Mouse (Mus musculus) neural tube, embryonic 15.5 days (tissue): ENCODE measurements around the gene Panx1. TPM values are rescaled to one million over a fixed set of nuclear protein-coding genes. Genes with fewer than 3 reads are reported as not detected.

Source experiments
- ATAC-seq: fragments of 200-750 bp; cut with Nextera tagmentation; 2 replicates; pipeline ENCODE4 v1.8.0; 2017; ENCODE audit warnings: mild to moderate bottlenecking, moderate TSS enrichment, moderate library complexity; ENCODE audit not compliant: low FRiP score
- H3K27ac ChIP-seq: fragments of 300-500 bp; sonication (generic); replicated peaks from 2 replicates; pipeline ENCODE4 v1.5.1; 2015; ENCODE audit warnings: mild to moderate bottlenecking, inconsistent platforms
- H3K27me3 ChIP-seq: fragments of 300-500 bp; sonication (generic); replicated peaks from 2 replicates; pipeline ENCODE4 v1.6.1; 2015; ENCODE audit warnings: inconsistent platforms
- H3K36me3 ChIP-seq: fragments of 300-500 bp; sonication (generic); 2 replicates; pipeline ENCODE4 v1.6.1; 2015; ENCODE audit warnings: inconsistent platforms
- H3K4me1 ChIP-seq: fragments of 300-500 bp; sonication (generic); 2 replicates; pipeline ENCODE4 v1.6.1; 2015; ENCODE audit warnings: inconsistent platforms
- H3K4me2 ChIP-seq: fragments of 300-500 bp; sonication (generic); 2 replicates; pipeline ENCODE4 v1.6.1; 2015; ENCODE audit warnings: inconsistent platforms, mild to moderate bottlenecking, moderate library complexity
- H3K4me3 ChIP-seq: fragments of 300-500 bp; sonication (generic); replicated peaks from 2 replicates; pipeline ENCODE4 v1.5.1; 2015; ENCODE audit warnings: mild to moderate bottlenecking, inconsistent platforms
- H3K9ac ChIP-seq: fragments of 300-500 bp; sonication (generic); replicated peaks from 2 replicates; pipeline ENCODE4 v1.6.1; 2015; ENCODE audit warnings: mild to moderate bottlenecking, inconsistent platforms
- H3K9me3 ChIP-seq: fragments of 300-500 bp; sonication (generic); replicated peaks from 2 replicates; pipeline ENCODE4 v1.6.1; 2016; ENCODE audit warnings: inconsistent platforms
- WGBS: fragments of 180-500 bp; shearing (Covaris S2); methylation state at CpG from one replicate; pipeline ENCODE4 v1.1.7; 2015; ENCODE audit warnings: mixed read lengths; 5-methylcytosine and 5-hydroxymethylcytosine counted together
- polyA plus RNA-seq: library from polyadenylated mRNA; unstranded; fragments of >200 nt; fragmentation: Nextera tagmentation; extraction: Ambion mirVana; gene quantifications from 2 replicates; pipeline ENCODE4 v1.2.1, GENCODE M21; 2015

Gene Panx1
- polyA plus RNA-seq, 1 experiment from 2014 or later, result 164 TPM

- H3K27me3 ChIP-seq, result no peaks in the 10 kb centered on the region
- 96% methylated on average over 1 of the region's 1 CpGs for WGBS
These were observed 77.7 kb downstream of the Panx1 start for GRCm38 (mm10) chr9:14967598-14967997.

GRCm38 (mm10) chr9:14966787-14967186 is 78.5 kb downstream of the Panx1 start:
- Histone ChIP-seq H3K4me3 (no peak overlapping the region), H3K4me1 (no peaks in the 10 kb centered on the region), H3K27ac (no peak overlapping the region), H3K27me3 (no peaks in the 10 kb centered on the region), H3K4me2 (no peak overlapping the region), H3K9ac (no peak overlapping the region), H3K9me3 (no peaks in the 10 kb centered on the region), H3K36me3 (no peaks in the 10 kb centered on the region)
- ATAC-seq, result no peak
- 57% methylated on average over 4 of the region's 4 CpGs for WGBS

More at GRCm38 (mm10) chr9:14967598-14967997, 77.7 kb downstream of the Panx1 start:
- Histone ChIP-seq H3K4me3 (no peak overlapping the region), H3K9me3 (no peaks in the 10 kb centered on the region), H3K9ac (no peak overlapping the region), H3K36me3 (no peaks in the 10 kb centered on the region), H3K4me2 (no peak overlapping the region), H3K27ac (no peak overlapping the region), H3K4me1 (no peaks in the 10 kb centered on the region)
- ATAC-seq, result no peak

GRCm38 (mm10) chr9:14965368-14965767 is 79.9 kb downstream of the Panx1 start:
- Histone ChIP-seq H3K4me1 (no peaks in the 10 kb centered on the region), H3K36me3 (no peaks in the 10 kb centered on the region), H3K4me3 (no peak overlapping the region), H3K4me2 (no peak overlapping the region), H3K9ac (no peak overlapping the region), H3K27me3 (no peaks in the 10 kb centered on the region), H3K9me3 (no peaks in the 10 kb centered on the region), H3K27ac (no peak overlapping the region)
- ATAC-seq, result no peak

GRCm38 (mm10) chr9:14962769-14963168 is 82.5 kb downstream of the Panx1 start:
- H3K9me3 ChIP-seq, result no peaks in the 10 kb centered on the region
- H3K36me3 ChIP-seq, result no peaks in the 10 kb centered on the region
- H3K4me2 ChIP-seq, result no peak overlapping the region
- H3K27ac ChIP-seq, result no peak overlapping the region
- no peaks in the 10 kb centered on the region for H3K27me3 ChIP-seq
- no peak overlapping the region for H3K9ac ChIP-seq
- 89% methylated on average over 1 of the region's 1 CpGs for WGBS
- H3K4me3 ChIP-seq, result no peak overlapping the region
- H3K4me1 ChIP-seq, result no peaks in the 10 kb centered on the region
- no peak for ATAC-seq

GRCm38 (mm10) chr9:14954659-14955058 is 90.6 kb downstream of the Panx1 start:
- H3K27ac ChIP-seq, result no peak overlapping the region
- no peak overlapping the region for H3K9ac ChIP-seq
- no peak for ATAC-seq
- H3K4me2 ChIP-seq, result no peak overlapping the region
- no peaks in the 10 kb centered on the region for H3K36me3 ChIP-seq
- no peak overlapping the region for H3K4me3 ChIP-seq
- WGBS, result 69% methylated on average over 1 of the region's 1 CpGs
- no peaks in the 10 kb centered on the region for H3K4me1 ChIP-seq
- no peaks in the 10 kb centered on the region for H3K27me3 ChIP-seq
- H3K9me3 ChIP-seq, result no peaks in the 10 kb centered on the region

Other genes with a start within 250 kb of the Panx1 start
- gene Gpr83, start 185.3 kb downstream of the Panx1 start, polyA plus RNA-seq, result 1.1 and 4.4 TPM in 2 replicates
- gene Izumo1r, start 141.5 kb downstream of the Panx1 start, polyA plus RNA-seq, result 1.9 TPM in 1 of 2 replicates, not detected in the other
- gene Hephl1, start 66.6 kb upstream of the Panx1 start, polyA plus RNA-seq, result 0.04 TPM in 1 of 2 replicates, not detected in the other
- 37.6 and 41.1 TPM in 2 replicates for gene Vstm5, start 193.6 kb upstream of the Panx1 start, polyA plus RNA-seq
- gene Med17, start 234.5 kb upstream of the Panx1 start, polyA plus RNA-seq, result 27.9 and 28.9 TPM in 2 replicates